Mouse (Mus musculus) skeletal muscle tissue, postnatal 0 days (tissue): ENCODE data around the gene Bud13. TPM values are rescaled to one million over a fixed set of nuclear protein-coding genes. Genes with fewer than 3 reads are reported as not detected.

Experiments
- polyA plus RNA-seq: library from polyadenylated mRNA; unstranded; fragments of >200 nt; fragmentation: Nextera tagmentation; extraction: Ambion mirVana; gene quantifications from 2 replicates; pipeline ENCODE4 v1.2.1, GENCODE M21; 2015

Gene Bud13
- polyA plus RNA-seq, result 7.7 and 8.6 TPM in 2 replicates

DNA sequence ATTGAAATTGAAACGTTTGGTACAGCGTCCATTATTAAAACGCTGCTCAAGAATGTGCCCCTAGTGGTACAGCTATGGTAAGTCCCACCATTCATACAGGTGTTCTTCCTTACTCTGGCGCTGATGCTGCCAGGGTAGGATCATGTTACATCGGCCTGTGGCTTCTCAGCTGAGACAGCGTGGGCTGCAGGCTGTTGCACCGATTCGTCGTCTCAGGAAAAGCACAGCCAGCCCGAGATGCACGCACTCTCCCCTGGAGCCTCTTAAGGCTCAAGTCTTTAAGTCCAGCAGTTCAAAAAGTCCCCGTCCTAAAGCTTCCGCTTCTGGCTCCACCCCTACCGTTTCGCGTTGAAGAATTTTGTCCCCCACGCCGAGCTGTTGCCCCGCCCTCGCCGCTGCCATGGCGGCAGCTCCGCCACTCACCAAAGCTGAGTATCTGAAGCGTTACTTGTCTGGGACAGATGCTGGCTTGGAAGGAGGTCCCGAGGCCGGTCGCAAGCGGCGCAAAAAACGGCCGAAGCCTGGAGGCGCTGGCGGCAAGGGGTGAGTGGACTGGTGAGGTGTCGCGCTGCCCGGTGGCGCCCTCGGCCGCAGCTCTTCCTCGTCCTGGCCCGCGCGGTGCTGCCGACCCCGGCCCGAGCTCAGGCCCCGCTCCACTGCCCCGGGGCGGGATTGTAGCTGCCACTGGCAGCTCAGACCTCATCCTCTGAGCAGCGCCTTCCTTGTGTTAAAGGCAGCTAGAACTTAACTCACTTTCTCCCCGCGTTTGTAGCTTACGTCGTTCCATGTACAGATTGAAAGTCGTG is at the start of gene Bud13:
Bud13 (plus strand) TSS at position 378 of the 806 bp plus-strand sequence.

DNA sequence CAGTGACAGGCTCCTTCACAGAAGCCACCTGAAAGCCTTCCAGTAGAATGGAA is 47.4 kb upstream of the Bud13 start, which contains the start of gene Apoc3:
Apoc3 (minus strand) TSS at position 41 of the 53 bp plus-strand sequence.

DNA sequence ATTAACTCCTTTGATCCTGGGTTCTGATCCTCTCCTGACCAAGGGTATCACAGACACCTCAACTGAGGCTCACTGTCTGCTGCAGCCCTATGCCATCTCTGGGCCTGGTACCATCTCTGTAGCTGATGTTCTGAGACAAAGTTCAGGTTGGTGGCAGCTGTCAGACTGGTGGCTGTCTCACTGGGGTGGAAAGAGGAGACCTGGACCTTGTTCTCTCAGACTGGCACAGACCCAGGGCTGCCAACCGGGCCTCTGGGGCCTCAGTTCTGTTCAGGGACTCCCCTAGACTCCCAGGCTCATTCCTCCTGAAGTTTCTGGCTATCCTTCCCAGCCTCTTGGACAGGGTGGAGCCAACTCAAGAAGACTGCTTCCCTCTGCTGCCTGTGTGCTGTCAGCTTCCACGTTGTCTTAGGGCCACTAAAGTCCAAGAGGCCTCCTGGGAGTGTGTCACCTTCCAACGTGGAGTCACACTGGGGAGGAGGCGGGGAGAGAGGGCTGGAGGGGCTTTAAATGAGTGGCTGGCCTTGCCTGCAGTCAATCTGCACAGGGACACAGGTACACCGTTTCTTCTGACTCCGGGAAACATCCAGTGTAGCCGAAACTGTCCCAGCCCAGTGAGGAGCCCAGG is 42.2 kb upstream of the Bud13 start, which contains the start of gene Apoa4:
Apoa4 (plus strand) TSS at position 171 of the 628 bp plus-strand sequence.

DNA sequence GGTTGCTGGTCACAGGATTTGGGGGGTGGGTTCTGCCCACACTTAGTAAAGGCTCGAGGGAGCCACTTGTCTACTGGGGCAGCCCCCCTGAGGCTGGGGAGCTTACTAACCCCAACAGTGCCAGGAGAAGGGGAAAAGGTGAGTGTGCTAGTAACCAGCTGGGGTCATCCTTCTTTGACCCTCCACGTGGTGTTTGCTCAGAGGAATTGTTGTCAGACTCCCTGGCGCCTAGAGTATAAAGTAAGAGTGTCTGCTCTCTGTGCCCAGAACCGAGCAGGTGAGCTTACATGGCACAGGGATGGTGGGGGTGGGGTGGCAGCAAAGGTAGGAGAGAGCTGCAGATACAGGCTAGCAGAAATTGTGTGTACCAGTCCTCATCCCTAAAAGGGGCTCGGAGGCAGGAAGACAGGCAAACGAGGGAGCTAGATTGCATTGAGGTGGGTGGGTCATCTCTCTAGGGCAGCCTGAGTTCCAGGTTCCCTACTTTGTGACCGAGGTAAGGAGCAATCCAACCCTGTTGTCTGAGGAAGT is 14.4 kb upstream of the Bud13 start, which contains the start of gene Apoa5:
Apoa5 (plus strand) TSS at position 291 of the 531 bp plus-strand sequence.

DNA sequence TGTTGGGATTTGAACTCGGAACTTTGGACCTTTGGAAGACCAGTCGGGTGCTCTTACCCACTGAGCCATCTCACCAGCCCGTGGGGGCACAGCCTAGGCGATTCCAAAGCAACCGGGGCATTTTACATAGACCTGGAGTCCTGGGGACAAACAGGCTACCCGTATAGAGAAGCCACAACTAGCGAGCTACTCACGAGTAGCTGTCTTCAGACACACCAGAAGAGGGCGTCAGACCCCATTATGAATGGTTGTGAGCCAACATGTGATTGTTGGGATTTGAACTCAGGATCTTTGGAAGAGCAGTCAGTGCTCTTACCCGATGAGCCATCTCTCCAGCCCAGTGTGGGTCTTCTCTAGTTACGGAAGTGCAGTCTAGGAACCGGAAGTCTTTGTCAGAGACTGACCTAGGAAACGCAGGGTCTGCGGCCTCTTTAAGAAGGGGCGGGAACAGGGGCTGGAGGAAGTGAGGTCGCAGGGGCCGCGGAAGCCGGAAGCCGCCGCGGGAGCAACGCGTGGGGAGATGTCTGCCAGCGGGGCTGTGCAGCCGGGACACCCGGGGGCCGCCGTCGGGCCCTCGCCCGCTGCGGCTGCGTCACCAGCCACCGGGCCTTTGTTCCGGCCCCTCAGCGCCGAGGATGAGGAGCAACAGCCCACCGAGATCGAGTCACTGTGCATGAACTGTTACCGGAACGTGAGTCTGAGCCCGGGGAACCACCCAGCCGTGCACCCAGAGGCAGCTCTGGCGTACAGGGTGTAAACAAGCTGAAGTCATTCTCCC is 9.9 kb upstream of the Bud13 start, which contains the start of gene Zpr1:
Zpr1 (plus strand) TSS at position 388 of the 778 bp plus-strand sequence.

DNA sequence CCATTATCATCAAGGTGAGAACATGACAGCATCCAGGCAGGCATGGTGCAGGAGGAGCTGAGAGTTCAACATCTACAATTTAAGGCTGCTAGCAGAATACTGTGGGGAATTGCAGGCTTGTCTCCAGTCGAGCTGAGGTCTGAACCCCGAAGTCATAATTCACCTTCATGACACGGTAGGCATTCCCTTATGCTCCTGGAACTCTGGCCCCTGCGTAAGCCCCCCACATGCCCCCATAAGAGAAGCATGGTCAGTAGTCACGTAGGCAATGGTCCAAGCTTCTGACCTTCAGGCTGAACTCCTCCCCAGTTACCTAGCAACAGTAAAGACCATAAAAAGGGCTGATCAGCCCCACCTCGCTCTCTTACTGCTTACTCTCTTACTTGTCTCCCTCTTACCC is 37.1 kb downstream of the Bud13 start, which contains the start of gene 4931429L15Rik:
4931429L15Rik (minus strand) TSS at position 101 of the 400 bp plus-strand sequence.

Other genes starting within 250 kb of the Bud13 start
- 7.5 and 13.6 TPM in 2 replicates for gene Apoa1, start 54.4 kb upstream of the Bud13 start, polyA plus RNA-seq
- gene Apoc3, start 47.4 kb upstream of the Bud13 start, polyA plus RNA-seq, result 0.31 and 6.7 TPM in 2 replicates
- gene Apoa4, start 42.3 kb upstream of the Bud13 start, polyA plus RNA-seq, result 0.10 and 0.15 TPM in 2 replicates
- gene Apoa5, start 14.4 kb upstream of the Bud13 start, polyA plus RNA-seq, result 0.16 and 0.40 TPM in 2 replicates
- 21.6 and 23.5 TPM in 2 replicates for gene Zpr1, start 9.9 kb upstream of the Bud13 start, polyA plus RNA-seq
- not detected in 2 replicates for gene 4931429L15Rik, start 37.0 kb downstream of the Bud13 start, polyA plus RNA-seq